Mouse (Mus musculus) midbrain, embryonic 16.5 days (tissue): ENCODE measurements around the gene Cdrt4. TPM values are rescaled to one million over a fixed set of nuclear protein-coding genes. Genes with fewer than 3 reads are reported as not detected.

Experiments used
- ATAC-seq: fragments of 200-750 bp; cut with Nextera tagmentation; 2 replicates; pipeline ENCODE4 v1.8.0; 2017; ENCODE audit warnings: moderate TSS enrichment
- H3K27ac ChIP-seq: fragments of 300-500 bp; sonication (generic); 2 replicates; pipeline ENCODE4 v1.5.1; 2014; ENCODE audit warnings: mild to moderate bottlenecking, low read length, mixed read lengths
- H3K27me3 ChIP-seq: fragments of 300-500 bp; sonication (generic); 2 replicates; pipeline ENCODE4 v1.6.1; 2014; ENCODE audit warnings: low read depth, low read length, mixed read lengths; ENCODE audit not compliant: control insufficient read depth, insufficient read depth
- H3K36me3 ChIP-seq: fragments of 300-500 bp; sonication (generic); 2 replicates; pipeline ENCODE4 v1.6.1; 2014; ENCODE audit warnings: mild to moderate bottlenecking, low read length, moderate library complexity, mixed read lengths; ENCODE audit not compliant: control insufficient read depth, insufficient read depth
- H3K4me1 ChIP-seq: fragments of 300-500 bp; sonication (generic); 2 replicates; pipeline ENCODE4 v1.6.1; 2014; ENCODE audit warnings: mild to moderate bottlenecking, low read length, mixed read lengths; ENCODE audit not compliant: control insufficient read depth, insufficient read depth
- H3K4me2 ChIP-seq: fragments of 300-500 bp; sonication (generic); 2 replicates; pipeline ENCODE4 v1.6.1; 2014; ENCODE audit warnings: mild to moderate bottlenecking, low read length, mixed read lengths
- H3K4me3 ChIP-seq: fragments of 300-500 bp; sonication (generic); 2 replicates; pipeline ENCODE4 v1.5.1; 2014; ENCODE audit warnings: low read depth, mild to moderate bottlenecking, low read length, moderate library complexity, mixed read lengths
- H3K9ac ChIP-seq: fragments of 300-500 bp; sonication (generic); 2 replicates; pipeline ENCODE4 v1.6.1; 2014; ENCODE audit warnings: low read depth, low read length, mixed read lengths
- H3K9me3 ChIP-seq: fragments of 300-500 bp; sonication (generic); replicated peaks from 2 replicates; pipeline ENCODE4 v1.6.1; 2014; ENCODE audit warnings: mild to moderate bottlenecking, low read length, mixed read lengths; ENCODE audit not compliant: control insufficient read depth, poor library complexity, severe bottlenecking
- WGBS: fragments of 180-500 bp; shearing (Covaris S2); extraction: QIAGEN DNeasy Blood & Tissue Kit; methylation state at CpG from one replicate; pipeline ENCODE4 v1.1.7; 2014; 5-methylcytosine and 5-hydroxymethylcytosine counted together
- polyA plus RNA-seq: library from polyadenylated mRNA; unstranded; fragments of >200 nt; fragmentation: Nextera tagmentation; extraction: Ambion mirVana; gene quantifications from 2 replicates; pipeline ENCODE4 v1.2.1, GENCODE M21; 2015

Cdrt4 gene
- polyA plus RNA-seq, 1 experiment from 2014 or later = not detected

DNA sequence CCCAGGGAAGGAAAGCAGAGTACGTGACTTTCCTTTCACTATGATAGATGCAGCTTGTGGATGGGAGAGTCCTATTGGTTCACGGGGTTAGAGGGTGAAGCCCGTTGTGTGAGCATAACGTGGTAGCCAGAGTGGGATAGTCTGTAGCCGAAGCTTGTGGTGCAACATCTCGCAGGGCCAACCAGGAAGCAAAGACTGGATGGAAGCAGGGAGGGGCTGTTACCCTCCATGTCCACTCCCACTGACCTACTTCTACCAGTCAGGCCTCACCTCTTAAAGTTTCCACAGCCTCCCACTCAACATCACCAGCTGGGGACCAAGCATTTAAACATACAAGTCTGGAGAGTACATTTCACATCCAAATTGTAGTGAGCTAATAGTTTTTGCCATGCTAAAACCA, 78.7 kb downstream of the Cdrt4 start:
- no peaks in the 10 kb centered on the region for H3K4me1 ChIP-seq
- 94% methylated on average over 6 of the region's 6 CpGs for WGBS
- no peak overlapping the region for H3K4me3 ChIP-seq
- no peaks in the 10 kb centered on the region for H3K27me3 ChIP-seq
- H3K4me2 ChIP-seq = no peak overlapping the region
- no peak for ATAC-seq
- peaks cover 6% of the 10 kb centered on the region for H3K9me3 ChIP-seq
- no peaks in the 10 kb centered on the region for H3K36me3 ChIP-seq
- H3K9ac ChIP-seq = no peak overlapping the region
- H3K27ac ChIP-seq = no peak overlapping the region

DNA sequence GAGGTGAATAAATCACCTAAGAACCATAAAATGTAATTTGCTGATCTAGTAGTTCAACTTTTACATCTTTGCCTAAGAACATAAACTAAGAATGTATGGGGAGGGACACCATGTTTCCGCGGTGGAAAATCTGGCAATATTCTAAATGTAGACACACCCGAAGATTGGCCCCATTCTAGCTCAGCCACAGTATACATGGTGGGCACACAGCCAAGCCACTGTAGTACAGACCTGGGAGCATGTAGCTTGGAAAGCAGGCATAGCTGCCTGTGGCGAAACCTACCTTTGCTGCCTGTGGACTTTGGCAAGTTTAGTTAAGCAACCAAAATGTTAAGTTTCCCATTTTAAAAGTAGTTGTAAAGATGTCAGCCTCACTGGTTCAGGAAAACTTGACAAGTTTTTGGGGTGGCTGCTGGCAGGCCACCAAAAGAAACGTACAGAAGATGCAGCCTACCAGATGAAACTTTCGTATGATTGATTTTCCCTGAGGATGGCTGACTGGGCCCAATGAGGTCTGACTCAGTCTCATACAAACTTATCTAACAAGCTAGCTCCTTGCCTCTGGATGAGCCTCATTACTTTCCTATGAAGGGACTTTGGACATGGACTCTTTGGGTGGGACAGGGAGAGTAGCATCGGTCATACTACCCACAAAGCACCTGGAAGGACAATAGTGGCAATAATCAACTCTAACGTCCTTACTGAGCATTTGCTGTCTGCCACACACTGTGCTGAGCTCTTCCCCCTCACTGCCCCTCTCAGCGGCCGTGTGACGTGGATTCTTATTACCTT, 84.6 kb downstream of the Cdrt4 start:
- Histone ChIP-seq H3K27me3 (no peaks in the 10 kb centered on the region), H3K9me3 (peaks cover 6% of the 10 kb centered on the region), H3K4me2 (no peak overlapping the region), H3K36me3 (no peaks in the 10 kb centered on the region), H3K27ac (no peak overlapping the region), H3K4me1 (no peaks in the 10 kb centered on the region), H3K4me3 (no peak overlapping the region), H3K9ac (no peak overlapping the region)
- WGBS = 86% methylated on average over 11 of the region's 11 CpGs
- no peak for ATAC-seq

DNA sequence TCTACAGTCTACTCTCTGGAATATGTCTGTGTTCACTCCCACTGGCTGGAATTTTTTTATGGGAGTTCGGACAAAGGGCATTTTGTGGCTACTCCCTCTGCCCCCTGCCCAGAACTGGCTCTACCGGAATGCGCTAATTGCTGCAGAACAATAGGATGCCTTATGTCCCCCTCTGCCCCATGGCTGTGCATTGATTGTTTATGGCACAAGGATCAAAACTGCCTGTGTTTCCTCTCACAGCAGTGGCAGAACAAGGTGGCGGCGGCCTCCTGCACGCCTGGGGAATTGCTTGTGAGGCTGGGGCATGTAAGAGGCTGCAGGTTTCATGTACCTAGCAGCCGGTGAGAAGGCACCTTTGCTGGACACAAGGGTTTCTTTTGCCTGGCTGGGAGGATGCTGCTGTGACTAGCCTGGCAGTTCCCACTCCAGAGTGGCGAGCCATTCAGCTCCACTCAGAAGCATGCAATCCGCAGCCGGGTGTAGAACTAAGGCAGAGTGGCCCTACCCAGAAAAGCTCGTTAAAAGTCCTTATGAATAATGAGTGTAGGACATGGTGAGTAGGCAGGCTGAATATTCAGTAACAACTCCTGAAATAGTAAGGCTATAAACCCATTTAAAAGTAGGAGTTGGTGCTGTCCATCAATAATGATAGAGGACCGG, 89.1 kb downstream of the Cdrt4 start:
- no peak overlapping the region for H3K4me3 ChIP-seq
- H3K9me3 ChIP-seq = no peaks in the 10 kb centered on the region
- H3K27ac ChIP-seq = no peak overlapping the region
- H3K27me3 ChIP-seq = no peaks in the 10 kb centered on the region
- no peak overlapping the region for H3K9ac ChIP-seq
- H3K36me3 ChIP-seq = no peaks in the 10 kb centered on the region
- H3K4me2 ChIP-seq = no peak overlapping the region
- no peaks in the 10 kb centered on the region for H3K4me1 ChIP-seq
- 65% methylated on average over 12 of the region's 12 CpGs for WGBS
- ATAC-seq = no peak

Other genes with a start within 250 kb of the Cdrt4 start
- gene Zfp287, start 219.3 kb upstream of the Cdrt4 start, polyA plus RNA-seq = 22.5 and 26.3 TPM in 2 replicates
- not detected in 2 replicates for gene Gm10428, start 198.1 kb upstream of the Cdrt4 start, polyA plus RNA-seq
- 32.5 and 34.1 TPM in 2 replicates for gene Zfp286, start 161.7 kb upstream of the Cdrt4 start, polyA plus RNA-seq
- gene Trim16, start 131.0 kb upstream of the Cdrt4 start, polyA plus RNA-seq = 6.8 and 8.0 TPM in 2 replicates
- 0.31 and 0.50 TPM in 2 replicates for gene Fbxw10, start 104.1 kb upstream of the Cdrt4 start, polyA plus RNA-seq
- 63.9 and 68.0 TPM in 2 replicates for gene Tvp23b, start 71.7 kb upstream of the Cdrt4 start, polyA plus RNA-seq
- gene Tekt3, start 110.5 kb downstream of the Cdrt4 start, polyA plus RNA-seq = not detected in 2 replicates
- 22.6 and 23.6 TPM in 2 replicates for gene Pmp22, start 177.8 kb downstream of the Cdrt4 start, polyA plus RNA-seq